Mouse (Mus musculus) T-helper 17 cell (primary cell): Measurements from ENCODE around the gene Atxn1.

ENCODE experiments used
- in situ Hi-C, 2 experiments: fragments of 300-600 bp; cut with MboI, MseI; formaldehyde crosslinking; loops; 1 replicate in 1 of 2; 2 replicates in 1 of 2; pipeline ENCODE4 v1.15.1; 2025; ENCODE audit warnings: high pct_unique_total_duplicates in 2 of 2

Gene Atxn1

GRCm38 (mm10) chr13:45513009-45513984 is 451.5 kb downstream of the Atxn1 start:
- in situ Hi-C loops, result no loop called here

- in situ Hi-C loops, result no loop called here
These were observed 452.3 kb downstream of the Atxn1 start for GRCm38 (mm10) chr13:45512531-45512930.

- in situ Hi-C loops, result no loop called here
These were observed 452.9 kb downstream of the Atxn1 start for GRCm38 (mm10) chr13:45511706-45512435.

GRCm38 (mm10) chr13:45509366-45509765 is 455.4 kb downstream of the Atxn1 start:
- in situ Hi-C loops, result no loop called here

DNA sequence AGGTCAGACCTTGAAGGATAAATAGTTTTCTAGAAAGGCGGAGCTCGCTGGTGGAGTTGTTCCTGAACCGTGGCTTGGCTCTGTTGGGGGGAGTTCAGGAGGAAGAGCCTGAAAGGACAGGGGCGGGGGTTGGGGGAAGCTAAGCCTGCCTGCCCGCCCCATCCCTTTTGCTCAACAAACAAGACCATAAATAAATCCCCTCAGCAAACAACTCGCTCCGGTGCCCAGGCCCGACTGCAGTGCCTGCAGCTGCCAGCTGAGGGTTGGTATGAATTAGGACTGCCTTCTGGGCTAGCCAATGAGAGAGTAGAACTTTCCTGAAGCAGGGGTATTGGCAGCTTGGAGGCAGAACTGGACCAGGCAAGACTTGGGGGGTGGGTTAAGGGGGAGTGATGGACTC is 456.3 kb downstream of the Atxn1 start:
- in situ Hi-C loops, result no loop called here

- in situ Hi-C loops, result no loop called here
These were observed 457.3 kb downstream of the Atxn1 start, which contains the start of gene Gmpr for GRCm38 (mm10) chr13:45507274-45508229. Gmpr (plus strand) TSS chr13:45507444.

DNA sequence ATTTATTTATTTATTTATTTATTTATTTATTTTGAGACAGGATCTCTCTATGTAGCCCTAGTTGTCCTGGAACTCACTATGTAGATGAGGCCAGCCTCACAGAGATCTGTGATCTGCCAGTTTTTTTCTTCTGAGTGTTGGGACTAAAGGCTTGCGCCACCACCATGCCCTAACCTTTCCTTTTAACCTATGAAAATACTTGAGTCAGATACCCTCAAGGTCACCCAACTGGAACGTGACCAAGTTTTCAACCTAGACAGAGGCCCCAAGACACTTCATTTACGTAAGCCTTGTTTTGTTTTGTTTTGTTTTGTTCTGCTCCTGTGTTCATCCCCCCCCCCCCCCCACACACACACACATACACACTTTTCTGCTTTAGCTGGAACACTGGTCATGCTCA is 459.3 kb downstream of the Atxn1 start:
- in situ Hi-C loops, result no loop called here

GRCm38 (mm10) chr13:45502791-45503190 is 462.0 kb downstream of the Atxn1 start:
- in situ Hi-C loops, result no loop called here

DNA sequence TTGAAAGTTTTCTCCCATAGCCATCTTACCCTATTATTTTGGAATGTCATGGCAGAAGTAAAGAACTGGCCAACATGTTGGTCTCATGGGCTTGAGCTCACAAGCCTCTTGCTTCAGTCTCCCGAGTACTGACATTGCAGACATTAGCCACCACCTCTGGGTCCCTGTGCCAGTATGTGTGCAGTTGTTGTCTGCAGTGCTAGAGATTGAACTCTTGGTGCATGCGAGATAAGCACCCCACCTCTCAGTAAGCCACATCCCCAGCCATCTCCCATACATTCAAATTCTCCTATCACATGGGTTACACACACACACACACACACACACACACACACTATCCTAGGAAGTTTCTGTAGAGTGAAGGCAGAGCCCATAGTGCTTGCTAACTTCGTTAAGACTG is 464.9 kb downstream of the Atxn1 start:
- in situ Hi-C loops, result no loop called here
